Mouse (Mus musculus): ENCODE data around the gene Gns.

- TF ChIP-seq CTCF (IDR thresholded peaks at IDR 0.05; ENCODE audit: extremely low read depth, insufficient read depth, low read length): no peak
- TF ChIP-seq POLR2A (IDR thresholded peaks at IDR 0.05; ENCODE audit: extremely low read depth, insufficient read depth, low read length): no peak
These were observed 22.6 kb upstream of the Gns start for GRCm38 (mm10) chr10:121342260-121342659.
